Mouse (Mus musculus) common myeloid progenitor, adult 5-6 weeks (primary cell): ENCODE results near the gene Rnf225. TPM values are rescaled to one million over a fixed set of nuclear protein-coding genes. Genes with fewer than 3 reads are reported as not detected.

Experiments
- ATAC-seq: replicated peaks from 2 replicates; pipeline ENCODE4 v1.8.0; 2016; ENCODE audit warnings: low read depth, mild to moderate bottlenecking, moderate TSS enrichment, inconsistent platforms; ENCODE audit not compliant: poor library complexity, severe bottlenecking
- total RNA-seq: library from RNA; stranded (forward); fragments of 200-1000, 187-1606 nt; gene quantifications from 2 replicates; pipeline ENCODE4 v1.2.3, GENCODE M21; 2017

Gene Rnf225
- total RNA-seq, 1 experiment from 2014 or later = 0.55 TPM

- ATAC-seq = no peak
Observed at GRCm38 (mm10) chr7:12978931-12979722, 51.9 kb downstream of the Rnf225 start.

GRCm38 (mm10) chr7:12979776-12980175 lies 52.6 kb downstream of the Rnf225 start:
- no peak for ATAC-seq

- ATAC-seq = no peak
Observed at GRCm38 (mm10) chr7:12980291-12980690, 53.1 kb downstream of the Rnf225 start.

Other genes starting within 250 kb of the Rnf225 start
- not detected in 2 replicates for gene Vmn2r55, start 242.4 kb upstream of the Rnf225 start, total RNA-seq
- not detected in 2 replicates for gene Vmn2r56, start 192.4 kb upstream of the Rnf225 start, total RNA-seq
- gene Zscan18, start 123.8 kb upstream of the Rnf225 start, total RNA-seq = 2.7 and 5.7 TPM in 2 replicates
- gene Zfp329, start 108.6 kb upstream of the Rnf225 start, total RNA-seq = 9.8 and 11.9 TPM in 2 replicates
- gene Zfp110, start 92.7 kb upstream of the Rnf225 start, total RNA-seq = 25.2 and 44.3 TPM in 2 replicates
- gene Zfp128, start 46.2 kb upstream of the Rnf225 start, total RNA-seq = 1.4 and 2.8 TPM in 2 replicates
- 5.8 and 9.8 TPM in 2 replicates for gene Zscan22, start 29.6 kb upstream of the Rnf225 start, total RNA-seq
- gene Rps5, start 5.1 kb upstream of the Rnf225 start, total RNA-seq = 1,289 and 2,367 TPM in 2 replicates
- 6.7 and 8.0 TPM in 2 replicates for gene Zfp324, start 38.4 kb downstream of the Rnf225 start, total RNA-seq
- 3.7 and 3.8 TPM in 2 replicates for gene Zfp446, start 50.4 kb downstream of the Rnf225 start, total RNA-seq
- gene Slc27a5, start 70.8 kb downstream of the Rnf225 start, total RNA-seq = not detected in 2 replicates
- 481 and 549 TPM in 2 replicates for gene Trim28, start 71.7 kb downstream of the Rnf225 start, total RNA-seq
- 9.7 and 9.8 TPM in 2 replicates for gene Zbtb45, start 82.6 kb downstream of the Rnf225 start, total RNA-seq
- 147 and 158 TPM in 2 replicates for gene Chmp2a, start 107.4 kb downstream of the Rnf225 start, total RNA-seq
- 97.7 and 99.2 TPM in 2 replicates for gene Ube2m, start 110.9 kb downstream of the Rnf225 start, total RNA-seq
- 0.87 and 1.3 TPM in 2 replicates for gene Mzf1, start 127.3 kb downstream of the Rnf225 start, total RNA-seq
- gene Vmn1r85, start 167.8 kb downstream of the Rnf225 start, total RNA-seq = not detected in 2 replicates
- gene Vmn1r86, start 192.5 kb downstream of the Rnf225 start, total RNA-seq = not detected in 2 replicates
- gene Vmn1r87, start 212.7 kb downstream of the Rnf225 start, total RNA-seq = not detected in 2 replicates
- gene Vmn1r88, start 232.2 kb downstream of the Rnf225 start, total RNA-seq = under 0.01 TPM in 1 of 2 replicates, not detected in the other